Mouse (Mus musculus) Muller cell, postnatal 12 days (primary cell): ENCODE measurements around the gene Dnm2.

Experiments
- DNase-seq: peaks from one replicate; pipeline ENCODE4 v3.0.0-alpha.2; 2015; ENCODE audit errors: inconsistent ontology term

Gene Dnm2

GRCm38 (mm10) chr9:21430724-21431123 is 6.0 kb downstream of the Dnm2 start:
- no peak for DNase-seq

GRCm38 (mm10) chr9:21432066-21432465 is 7.4 kb downstream of the Dnm2 start:
- no peak for DNase-seq

- no peak for DNase-seq
Measured at GRCm38 (mm10) chr9:21433766-21434165, 9.1 kb downstream of the Dnm2 start.

GRCm38 (mm10) chr9:21434410-21434809 is 9.7 kb downstream of the Dnm2 start:
- DNase-seq = no peak

GRCm38 (mm10) chr9:21435777-21436635 is 11.3 kb downstream of the Dnm2 start:
- peak; percentile 69 for DNase-seq

GRCm38 (mm10) chr9:21437577-21437976 is 12.9 kb downstream of the Dnm2 start:
- DNase-seq = no peak

- DNase-seq = no peak
Measured at GRCm38 (mm10) chr9:21438219-21438618, 13.5 kb downstream of the Dnm2 start.

GRCm38 (mm10) chr9:21439456-21439855 is 14.7 kb downstream of the Dnm2 start:
- DNase-seq = no peak

- DNase-seq = no peak
Measured at GRCm38 (mm10) chr9:21439914-21440313, 15.2 kb downstream of the Dnm2 start.

GRCm38 (mm10) chr9:21440387-21440786 is 15.7 kb downstream of the Dnm2 start:
- no peak for DNase-seq

- no peak for DNase-seq
Measured at GRCm38 (mm10) chr9:21443853-21444252, 19.1 kb downstream of the Dnm2 start.

- DNase-seq = no peak
Measured at GRCm38 (mm10) chr9:21444574-21444973, 19.9 kb downstream of the Dnm2 start.

GRCm38 (mm10) chr9:21445081-21445744 is 20.5 kb downstream of the Dnm2 start:
- no peak for DNase-seq

GRCm38 (mm10) chr9:21447778-21448177 is 23.1 kb downstream of the Dnm2 start:
- no peak for DNase-seq

- DNase-seq = no peak
Measured at GRCm38 (mm10) chr9:21449710-21450109, 25.0 kb downstream of the Dnm2 start.

GRCm38 (mm10) chr9:21450270-21450669 is 25.6 kb downstream of the Dnm2 start:
- no peak for DNase-seq

- no peak for DNase-seq
Measured at GRCm38 (mm10) chr9:21451391-21451790, 26.7 kb downstream of the Dnm2 start.

- DNase-seq = no peak
Measured at GRCm38 (mm10) chr9:21451870-21452269, 27.2 kb downstream of the Dnm2 start.

- DNase-seq = no peak
Measured at GRCm38 (mm10) chr9:21453003-21453402, 28.3 kb downstream of the Dnm2 start.

- no peak for DNase-seq
Measured at GRCm38 (mm10) chr9:21453459-21453858, 28.8 kb downstream of the Dnm2 start.

- no peak for DNase-seq
Measured at GRCm38 (mm10) chr9:21454556-21454955, 29.8 kb downstream of the Dnm2 start.

GRCm38 (mm10) chr9:21455103-21455770 is 30.5 kb downstream of the Dnm2 start:
- DNase-seq = no peak
